In the genomic region with DNA sequence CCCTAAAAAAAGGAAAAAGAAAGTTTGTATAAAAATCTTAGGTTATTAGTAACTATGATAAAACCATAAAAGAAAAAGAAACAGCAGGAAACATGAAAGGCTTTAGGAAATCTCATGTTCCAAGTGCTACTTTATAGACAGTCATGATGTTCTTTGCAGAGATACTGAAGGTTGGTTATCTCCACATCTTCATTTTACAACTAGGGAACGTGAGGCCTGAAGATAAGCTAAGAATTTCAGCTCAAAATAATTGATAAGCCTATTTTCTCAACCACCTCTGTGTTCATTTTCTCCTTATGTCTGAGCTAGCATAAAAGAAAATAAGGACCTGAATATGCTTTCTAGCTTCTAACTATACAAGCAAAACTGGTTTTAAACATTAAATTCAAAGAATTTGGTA, we compare ENCODE assay signal across 1 mouse cellular context.
TF ChIP-seq lines count a peak whose summit lies in the region.

No protein-coding gene starts in this region.

TF ChIP-seq in MEL, 35 proteins besides CTCF, POLR2A, EP300 and RAD21:
- TF ChIP-seq RCOR1 (IDR thresholded peaks at IDR 0.05; ENCODE audit: low read depth, low read length) = 0 out of 2 replicates have a peak, but pooled peaks have one; percentile 14
- peak; percentile 89 for TF ChIP-seq BHLHE40 (IDR thresholded peaks at IDR 0.05; ENCODE audit: borderline replicate concordance, low read depth, low read length)
- TF ChIP-seq GATA1 (IDR thresholded peaks at IDR 0.05; ENCODE audit: low read depth, low read length) = peak; percentile 70
- peak; percentile 61; the same call in 1 of the 2 replicates for TF ChIP-seq TCF12 (IDR thresholded peaks at IDR 0.05; ENCODE audit: low read depth, low read length)
- no peak for TF ChIP-seq E2F4 (IDR thresholded peaks at IDR 0.05; ENCODE audit: borderline replicate concordance, low read depth, low read length)
- no peak for TF ChIP-seq CHD2 (IDR thresholded peaks at IDR 0.05; ENCODE audit: low read length)
